Mouse (Mus musculus): Measurements from ENCODE around the gene Guca1b.
"Not testable (repeated sequence)": the region's sequence is repeated elsewhere in the genome, so short reads cannot be mapped to it uniquely, and the experiment has no call there.

The Guca1b gene

DNA sequence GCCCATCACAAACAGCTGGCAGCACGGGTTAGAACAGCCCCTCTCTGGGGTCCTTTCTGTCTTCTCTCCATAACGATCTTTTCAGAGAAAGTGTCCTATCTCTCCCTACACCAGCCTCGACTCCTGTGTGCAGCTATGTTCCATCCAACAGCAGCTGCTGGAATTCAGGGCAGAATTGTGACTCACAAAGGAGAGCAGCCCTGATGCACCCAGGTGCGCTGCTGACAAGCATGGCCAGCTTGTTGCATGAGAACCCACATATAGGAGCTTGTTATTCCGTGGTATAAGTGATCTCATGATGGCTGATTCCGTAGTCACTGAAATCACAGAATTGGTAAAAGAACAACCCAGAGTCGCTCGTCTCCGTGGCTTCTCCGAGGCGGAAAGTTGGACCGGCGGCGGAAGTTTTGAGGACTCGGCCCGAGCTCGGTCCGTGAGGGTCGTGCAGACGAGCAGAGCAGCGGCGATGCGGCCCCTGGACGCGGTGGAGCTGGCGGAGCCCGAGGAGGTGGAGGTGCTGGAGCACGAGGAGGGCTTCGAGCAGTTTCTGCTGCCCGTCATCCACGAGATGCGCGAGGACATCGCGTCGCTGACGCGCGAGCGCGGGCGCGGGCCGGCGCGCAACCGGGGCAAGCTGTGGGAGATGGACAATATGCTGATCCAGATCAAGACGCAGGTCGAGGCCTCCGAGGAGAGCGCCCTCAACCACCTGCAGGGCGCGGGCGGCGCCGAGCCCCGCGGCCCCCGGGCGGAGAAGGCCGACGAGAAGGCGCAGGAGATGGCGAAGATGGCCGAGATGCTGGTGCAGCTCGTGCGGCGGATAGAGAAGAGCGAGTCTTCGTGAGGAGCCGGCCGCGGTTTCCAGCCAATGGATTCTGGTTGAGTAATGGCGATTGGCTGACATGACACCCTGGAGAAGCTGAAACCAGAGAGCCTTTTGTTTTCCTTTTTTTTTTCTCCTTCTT, 25.0 kb downstream of the Guca1b start:
- DNase-seq (ENCODE audit: low spot score): not testable (repeated sequence)

DNA sequence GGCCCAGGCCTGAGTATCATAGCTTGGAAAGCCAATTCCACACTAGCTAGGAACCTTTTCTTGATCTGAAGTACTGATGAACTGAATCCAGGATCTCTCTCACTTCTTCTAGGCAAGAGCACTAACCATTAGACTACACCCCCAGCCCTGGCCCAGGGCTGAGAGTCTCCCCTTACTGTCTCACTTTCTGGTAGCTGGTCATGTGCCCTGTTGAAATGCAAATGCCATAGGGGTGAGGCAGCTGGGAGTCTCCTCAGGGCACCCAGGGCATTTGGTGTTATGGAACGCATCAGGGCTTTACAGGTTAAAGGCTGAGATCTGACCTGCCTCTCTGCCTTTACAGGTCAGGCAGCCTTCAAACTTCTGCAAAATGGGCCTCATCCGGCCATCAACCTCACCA, 35.0 kb downstream of the Guca1b start:
- no peak for DNase-seq (ENCODE audit: low spot score)

DNA sequence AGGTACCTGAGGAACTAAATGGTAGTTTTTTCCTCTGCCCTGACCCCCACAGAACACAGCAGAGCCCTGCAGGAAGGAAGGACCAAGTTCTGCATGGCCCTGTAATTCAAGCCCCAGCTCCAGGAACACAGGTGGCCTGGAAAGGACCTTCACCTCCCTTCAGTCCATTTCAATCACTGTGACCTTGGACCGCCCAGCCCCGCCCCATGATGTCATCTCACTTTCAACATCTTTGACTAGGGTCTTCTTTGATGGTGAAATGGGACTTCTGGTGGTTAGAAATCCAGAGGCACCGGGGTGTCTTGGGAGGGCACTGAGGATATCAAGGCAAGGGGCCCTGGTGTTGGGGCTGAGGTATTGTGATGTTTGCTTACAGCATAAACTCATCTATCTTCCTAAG, 36.4 kb downstream of the Guca1b start:
- no peak for DNase-seq (ENCODE audit: low spot score)

DNA sequence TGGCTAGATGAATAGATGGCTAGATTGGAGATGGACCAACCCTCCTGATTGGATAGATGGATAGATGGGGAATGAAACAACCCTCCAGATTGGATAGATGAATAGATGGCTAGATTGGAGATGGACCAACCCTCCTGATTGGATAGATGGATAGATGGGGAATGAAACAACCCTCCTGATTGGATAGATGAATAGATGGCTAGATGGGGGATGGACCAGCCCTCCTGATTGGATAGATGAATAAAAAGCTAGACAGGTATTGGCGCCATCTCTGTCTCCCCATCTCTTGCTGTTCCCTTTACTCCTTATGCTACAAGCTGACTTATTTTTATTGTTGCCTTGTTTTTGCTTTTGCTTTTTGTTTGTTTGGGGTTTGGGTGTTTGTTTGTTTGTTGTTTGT, 37.4 kb downstream of the Guca1b start:
- DNase-seq (ENCODE audit: low spot score): not testable (repeated sequence)

DNA sequence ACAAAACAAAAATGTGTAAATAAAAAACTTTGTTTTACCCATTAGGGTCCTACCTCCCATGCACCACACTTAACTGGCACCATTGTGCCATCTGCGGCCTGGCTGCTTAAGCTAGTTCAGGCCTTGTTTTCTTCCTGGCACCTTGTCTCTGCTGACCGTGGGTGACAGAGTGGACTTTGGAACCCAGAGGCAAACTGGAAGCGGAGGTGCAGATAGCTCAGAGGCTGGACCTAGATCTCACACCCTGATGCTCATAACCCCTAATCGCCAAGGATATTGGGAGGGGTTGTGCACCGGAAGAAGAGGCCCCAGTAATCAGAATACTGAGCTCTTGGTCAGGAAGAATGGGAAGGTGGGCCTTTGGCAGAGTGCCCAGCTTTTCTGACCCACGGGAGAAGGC, 39.0 kb downstream of the Guca1b start:
- no peak for DNase-seq (ENCODE audit: low spot score)

DNA sequence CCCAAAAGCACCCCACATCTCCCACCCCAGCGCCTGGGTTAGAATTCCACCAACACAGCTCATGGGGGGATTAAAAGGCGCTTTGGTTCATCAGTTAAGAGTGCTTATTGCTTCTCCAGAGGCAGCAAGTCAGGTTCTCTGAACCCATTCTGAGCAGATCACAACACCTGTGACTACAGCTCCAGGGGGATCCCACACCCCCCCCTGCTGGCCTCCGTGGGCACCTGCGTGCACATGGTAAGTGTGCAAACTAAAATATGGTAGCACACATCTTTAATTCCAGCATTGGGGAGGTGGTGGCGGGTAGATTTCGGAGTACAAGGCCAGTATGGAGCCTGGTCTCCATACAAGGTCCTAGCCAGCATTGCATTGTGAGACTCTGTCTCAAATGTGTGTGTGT, 42.1 kb downstream of the Guca1b start:
- no peak for DNase-seq (ENCODE audit: low spot score)

DNA sequence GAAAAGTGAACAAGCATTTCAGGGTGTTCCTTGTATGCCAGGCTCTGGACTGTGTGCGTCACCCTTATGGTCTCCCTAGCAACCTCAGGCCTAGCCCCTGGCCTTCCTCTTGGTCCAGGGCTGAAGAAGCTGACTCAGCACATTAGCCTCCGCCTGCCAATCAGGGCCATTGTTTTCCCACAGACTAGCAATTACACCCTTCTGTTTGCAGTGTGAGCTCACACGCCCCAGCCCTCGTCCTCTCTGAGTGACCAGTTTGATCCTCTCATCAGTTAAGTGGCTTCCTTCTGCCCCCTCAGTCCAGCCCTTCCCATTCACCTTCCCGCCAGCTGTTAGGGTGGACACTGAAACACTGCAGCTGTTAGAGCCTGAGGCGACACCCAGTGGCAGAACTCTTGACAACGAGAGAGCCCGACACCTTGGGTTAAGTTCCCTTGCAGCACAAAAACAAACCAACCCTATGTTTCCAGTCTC, 43.7 kb downstream of the Guca1b start:
- no peak for DNase-seq (ENCODE audit: low spot score)

DNA sequence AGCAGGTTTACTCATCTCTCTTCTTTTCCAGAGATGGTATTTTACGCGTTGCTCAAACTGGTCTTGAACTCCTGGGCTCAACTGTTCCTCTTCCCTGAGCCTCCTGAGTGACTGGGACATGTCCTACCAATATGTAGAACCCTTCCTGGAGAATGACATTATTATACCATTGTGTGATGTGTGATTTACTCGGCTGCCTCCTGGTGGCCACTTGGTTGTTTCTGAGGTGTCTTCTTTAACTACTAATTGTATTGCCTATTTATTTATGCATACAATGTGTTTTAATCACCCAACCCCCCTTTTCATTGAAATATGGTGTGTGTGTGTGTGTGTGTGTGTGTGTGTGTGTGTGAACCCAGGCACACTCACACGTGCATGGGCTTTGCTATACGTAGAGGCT, 45.6 kb downstream of the Guca1b start:
- DNase-seq (ENCODE audit: low spot score): no peak

DNA sequence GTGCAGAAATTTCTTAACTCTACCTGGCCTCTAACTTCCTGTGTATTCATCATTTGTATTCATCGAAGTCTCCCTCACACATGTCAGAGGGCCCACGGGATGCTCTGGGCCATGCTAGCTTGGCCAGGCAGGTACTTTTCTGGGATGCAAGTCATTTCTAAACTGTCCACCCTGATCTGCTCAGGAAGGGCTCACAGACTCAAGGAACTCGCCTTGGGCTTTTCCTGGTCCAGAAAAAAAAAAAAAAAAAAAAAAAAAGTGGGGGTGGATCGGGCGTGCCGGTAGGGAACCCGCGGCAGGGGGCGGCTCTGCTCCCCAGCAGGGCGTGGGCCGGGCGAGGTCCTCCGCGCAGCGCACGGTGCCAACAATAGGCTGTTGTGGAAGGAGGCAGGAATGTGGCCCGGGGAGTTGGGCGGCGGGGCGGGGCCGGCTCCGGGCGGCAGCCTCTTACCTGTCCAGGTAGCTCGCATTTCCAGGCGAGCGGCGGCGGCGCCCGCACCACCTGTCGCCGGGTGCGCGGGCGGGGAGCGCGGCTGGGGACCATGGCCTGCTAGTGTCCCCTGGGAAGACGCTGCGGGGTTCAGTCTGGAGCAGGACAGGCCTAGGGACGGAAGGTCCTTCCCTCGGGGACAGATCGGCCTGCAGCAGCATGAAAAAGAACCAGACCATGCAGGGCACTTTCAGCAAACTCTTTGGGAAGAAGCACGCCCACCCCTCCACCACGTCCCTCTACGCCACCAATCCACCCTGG, 51.1 kb downstream of the Guca1b start, which contains the start of gene AI661453:
TSS of gene AI661453 (plus strand) at position 460 of the 751 bp plus-strand sequence.
- peak; percentile 67 for DNase-seq (ENCODE audit: low spot score)

DNA sequence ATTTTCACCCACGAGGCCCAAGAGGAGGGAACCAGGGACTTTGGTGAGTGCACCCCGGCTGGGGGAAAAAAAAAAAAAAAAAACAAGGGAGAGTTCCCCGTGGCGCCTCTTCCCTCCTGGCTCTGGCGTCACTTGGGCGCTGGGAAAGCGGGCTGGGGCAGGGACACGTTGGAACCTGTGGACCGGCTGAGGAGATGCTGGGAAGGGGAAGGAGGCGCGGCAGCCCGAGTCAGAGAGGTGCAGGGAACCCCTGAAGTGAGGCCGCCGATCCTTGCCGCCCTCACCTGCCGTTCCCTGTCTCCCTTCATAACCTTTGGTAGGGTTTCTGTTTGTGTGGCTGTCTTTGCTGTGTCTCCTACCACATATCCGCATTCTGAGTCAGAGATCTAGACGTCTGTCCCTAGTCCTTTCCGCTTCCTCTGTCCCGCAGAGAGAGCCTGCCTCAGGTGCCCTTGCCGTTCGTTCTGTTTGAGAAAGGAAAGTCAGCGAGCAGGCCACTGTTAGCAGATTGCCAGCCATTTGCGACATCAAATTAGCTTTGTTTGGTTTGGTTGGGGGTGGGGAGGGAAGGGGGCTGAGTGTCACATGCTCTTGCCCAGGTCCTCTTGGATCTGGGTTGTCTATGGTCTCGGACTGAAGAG, 51.8 kb downstream of the Guca1b start, which contains the start of gene 1700001C19Rik:
TSS of gene 1700001C19Rik (minus strand) at position 470 of the 641 bp plus-strand sequence.
- DNase-seq (ENCODE audit: low spot score): no peak

DNA sequence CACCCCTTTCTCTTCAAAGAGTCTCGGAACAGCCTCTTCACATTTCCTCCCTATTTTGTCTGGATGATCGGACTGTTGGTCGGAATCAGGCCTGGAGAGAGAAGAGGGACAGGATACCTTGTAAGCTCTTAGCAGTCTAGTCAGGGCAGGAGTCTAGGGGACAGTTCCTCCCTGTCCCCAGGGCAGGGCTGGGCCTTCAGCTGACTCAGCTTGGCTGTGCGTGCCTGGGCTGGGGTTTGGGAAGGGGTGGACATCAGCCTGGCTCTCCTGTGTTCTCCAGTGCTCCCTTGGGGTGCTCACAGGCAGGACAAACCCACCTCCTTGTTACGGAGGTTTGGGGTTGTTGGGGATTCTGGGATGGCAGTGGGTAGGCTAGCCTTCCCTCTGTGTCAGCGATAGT, 53.4 kb downstream of the Guca1b start:
- no peak for DNase-seq (ENCODE audit: low spot score)

DNA sequence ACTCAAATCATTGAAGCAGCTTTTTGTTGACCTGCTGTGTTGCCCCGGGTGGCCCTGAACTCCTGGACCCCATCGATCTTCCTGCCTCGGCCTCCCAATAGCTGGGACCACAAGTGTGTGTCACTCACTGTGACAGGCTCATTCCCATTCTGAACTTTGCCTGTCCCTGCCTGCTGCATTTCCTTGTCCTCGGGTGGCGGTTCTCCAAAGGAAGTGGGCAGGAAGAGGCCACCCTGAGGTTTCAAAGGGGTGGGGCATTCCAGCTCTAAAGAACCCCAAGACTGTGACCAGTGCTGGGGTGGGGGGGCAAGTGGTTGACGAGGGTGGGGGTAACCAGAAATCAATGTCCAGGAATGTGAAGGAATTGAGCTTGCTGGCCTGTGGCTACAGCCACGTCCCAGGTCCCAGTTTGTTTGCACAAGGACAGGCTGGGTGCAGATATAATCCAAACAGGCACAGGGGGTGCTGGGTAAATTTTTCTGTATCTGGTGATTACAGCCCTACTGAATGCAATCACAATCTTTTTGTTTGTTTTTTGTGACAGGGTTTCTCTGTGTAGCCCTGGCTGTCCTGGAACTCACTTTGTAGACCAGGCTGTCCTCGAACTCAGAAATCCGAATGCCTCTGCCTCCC, 54.3 kb downstream of the Guca1b start:
- DNase-seq (ENCODE audit: low spot score): no peak

DNA sequence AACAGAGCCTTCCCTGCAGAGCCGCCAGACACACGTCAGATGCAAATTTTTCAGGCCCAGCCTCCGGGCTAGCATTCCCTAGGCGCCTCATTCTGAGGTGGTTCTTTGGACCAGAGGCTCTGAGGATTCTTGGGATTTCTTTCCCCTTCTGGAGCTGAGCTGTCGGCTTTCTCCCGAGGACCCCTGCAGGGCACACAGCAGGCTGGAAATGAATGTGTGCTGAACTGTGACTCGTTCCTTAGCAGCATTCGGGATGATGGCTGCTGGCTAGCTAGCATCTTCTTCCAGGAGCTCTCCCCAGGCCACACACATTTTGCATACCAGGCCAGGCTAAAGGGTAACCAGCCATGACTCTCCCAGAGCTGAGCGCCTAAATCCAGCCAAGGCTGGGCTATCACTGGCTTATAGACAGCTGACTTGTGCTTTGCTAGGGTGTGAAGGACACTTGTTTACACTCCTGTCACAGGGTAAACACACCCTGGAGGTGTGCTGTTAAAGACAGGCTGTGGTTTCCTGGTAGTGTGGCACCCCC, 55.2 kb downstream of the Guca1b start:
- no peak for DNase-seq (ENCODE audit: low spot score)

DNA sequence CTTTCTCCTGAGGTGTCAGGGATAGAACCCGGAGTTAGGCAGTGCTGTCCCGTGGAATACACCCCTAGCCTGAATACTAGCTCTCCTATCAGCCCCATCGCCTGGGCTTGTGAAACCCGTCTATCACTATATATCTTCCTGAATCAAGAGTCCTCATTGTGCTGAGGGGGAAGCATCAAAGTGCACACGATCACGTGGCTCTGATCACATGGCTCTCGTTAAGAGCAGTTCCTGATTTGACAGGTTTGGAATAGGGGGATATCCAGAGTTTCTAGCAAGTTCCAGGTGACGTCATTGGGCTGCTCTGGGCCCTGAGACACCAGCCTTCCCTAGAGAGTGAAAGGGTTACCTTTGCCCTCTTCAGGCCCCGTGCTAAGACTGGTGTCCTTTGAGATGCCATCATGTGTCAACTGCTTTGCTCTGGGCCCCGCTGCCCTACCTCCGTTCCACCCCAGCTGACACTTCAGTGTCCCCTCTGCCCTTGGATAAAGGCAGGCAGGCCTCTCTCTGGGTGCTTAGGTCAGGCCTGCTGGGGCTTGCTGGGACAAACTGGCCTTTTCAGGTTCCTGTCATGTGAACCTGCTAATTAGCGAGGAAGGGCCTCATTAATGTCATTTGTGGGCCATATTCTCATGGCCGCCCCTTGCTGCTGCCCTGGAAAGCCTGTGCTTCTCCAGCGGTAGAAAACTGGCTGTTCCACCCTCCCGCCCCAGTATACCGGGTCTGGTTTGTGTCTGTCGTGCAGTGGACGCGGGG, 56.3 kb downstream of the Guca1b start:
- no peak for DNase-seq (ENCODE audit: low spot score)

DNA sequence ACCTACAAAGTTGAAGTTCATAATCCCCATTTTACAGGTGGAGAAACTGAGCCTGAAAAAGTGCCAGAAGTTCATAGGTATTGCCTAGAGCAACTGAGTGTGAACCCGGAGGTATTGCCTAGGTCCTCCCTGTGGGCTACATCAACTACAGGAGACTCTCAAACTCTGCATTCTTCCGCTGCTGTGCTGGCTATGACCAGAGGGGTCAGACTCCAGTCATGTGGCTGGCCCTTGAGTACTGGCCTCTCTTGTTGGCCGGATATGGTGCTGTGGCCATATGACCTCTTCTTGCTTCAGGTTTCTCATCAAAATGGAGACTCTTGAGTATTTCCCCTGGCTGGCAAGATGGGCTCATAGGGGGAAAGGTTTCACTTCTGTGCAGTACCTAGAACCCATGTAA, 57.1 kb downstream of the Guca1b start:
- no peak for DNase-seq (ENCODE audit: low spot score)

Data from testis, postnatal 14 days (tissue).